Mouse (Mus musculus): ENCODE data around the gene Camk2n1. TPM values are rescaled to one million over a fixed set of nuclear protein-coding genes. Genes with fewer than 3 reads are reported as not detected.
"Not testable (repeated sequence)": the region's sequence is repeated elsewhere in the genome, so short reads cannot be mapped to it uniquely, and the experiment has no call there.

Camk2n1 gene
- total RNA-seq (2015) (0.02 TPM in 1 of 2 replicates, not detected in the other), total RNA-seq (2017) (0.03 TPM in 1 of 2 replicates, not detected in the other)

- peak; percentile 36; the same call in 1 of the 2 replicates for ATAC-seq (replicated peaks; ENCODE audit: poor library complexity)
Observed at GRCm38 (mm10) chr4:138453753-138454570, at the start of gene Camk2n1. Gene Camk2n1, plus strand, starts transcription at chr4:138454314.

- peak; percentile 58; the same call in 1 of the 2 replicates for ATAC-seq (replicated peaks; ENCODE audit: poor library complexity)
Observed at GRCm38 (mm10) chr4:138404806-138405205, 49.3 kb upstream of the Camk2n1 start.

- ATAC-seq (replicated peaks; ENCODE audit: poor library complexity), result peak; percentile 80
Observed at GRCm38 (mm10) chr4:138407479-138408194, 46.5 kb upstream of the Camk2n1 start.

GRCm38 (mm10) chr4:138411011-138411410 lies 43.1 kb upstream of the Camk2n1 start:
- ATAC-seq (replicated peaks; ENCODE audit: poor library complexity), result no peak

- no peak for ATAC-seq (replicated peaks; ENCODE audit: poor library complexity)
Observed at GRCm38 (mm10) chr4:138411504-138412121, 42.5 kb upstream of the Camk2n1 start.

GRCm38 (mm10) chr4:138414725-138415124 lies 39.4 kb upstream of the Camk2n1 start:
- ATAC-seq (replicated peaks; ENCODE audit: poor library complexity), result no peak

GRCm38 (mm10) chr4:138415991-138416390 lies 38.1 kb upstream of the Camk2n1 start:
- no peak for ATAC-seq (replicated peaks; ENCODE audit: poor library complexity)

GRCm38 (mm10) chr4:138416414-138416813 lies 37.7 kb upstream of the Camk2n1 start:
- ATAC-seq (replicated peaks; ENCODE audit: poor library complexity), result no peak

- no peak; the same call in 1 of the 2 replicates for ATAC-seq (replicated peaks; ENCODE audit: poor library complexity)
Observed at GRCm38 (mm10) chr4:138417882-138418281, 36.2 kb upstream of the Camk2n1 start.

GRCm38 (mm10) chr4:138418340-138418957 lies 35.7 kb upstream of the Camk2n1 start:
- no peak for ATAC-seq (replicated peaks; ENCODE audit: poor library complexity)

- ATAC-seq (replicated peaks; ENCODE audit: poor library complexity), result no peak
Observed at GRCm38 (mm10) chr4:138425028-138425427, 29.1 kb upstream of the Camk2n1 start.

- not testable (repeated sequence) for ATAC-seq (replicated peaks; ENCODE audit: poor library complexity)
Observed at GRCm38 (mm10) chr4:138425604-138426003, 28.5 kb upstream of the Camk2n1 start.

GRCm38 (mm10) chr4:138426778-138427705 lies 27.1 kb upstream of the Camk2n1 start:
- peak; percentile 96 for ATAC-seq (replicated peaks; ENCODE audit: poor library complexity)

- ATAC-seq (replicated peaks; ENCODE audit: poor library complexity), result peak; percentile 43; the same call in 1 of the 2 replicates
Observed at GRCm38 (mm10) chr4:138429778-138430177, 24.3 kb upstream of the Camk2n1 start.

- no peak for ATAC-seq (replicated peaks; ENCODE audit: poor library complexity)
Observed at GRCm38 (mm10) chr4:138431340-138431739, 22.8 kb upstream of the Camk2n1 start.

GRCm38 (mm10) chr4:138434347-138435316 lies 19.5 kb upstream of the Camk2n1 start, which contains the start of gene Mul1:
Gene Mul1, plus strand, starts transcription at chr4:138434671.
- ATAC-seq (replicated peaks; ENCODE audit: poor library complexity), result peak; percentile 97

GRCm38 (mm10) chr4:138440062-138440461 lies 14.1 kb upstream of the Camk2n1 start:
- no peak for ATAC-seq (replicated peaks; ENCODE audit: poor library complexity)

GRCm38 (mm10) chr4:138444941-138445340 lies 9.2 kb upstream of the Camk2n1 start:
- no peak for ATAC-seq (replicated peaks; ENCODE audit: poor library complexity)
